Mouse (Mus musculus) limb, embryonic 13.5 days (tissue): ENCODE measurements around the gene Arhgap24. TPM values are rescaled to one million over a fixed set of nuclear protein-coding genes. Genes with fewer than 3 reads are reported as not detected.
A peak's percentile ranks its signal among the peaks of the same experiment; 100 is the strongest.

ENCODE experiments used
- ATAC-seq: fragments of 200-750 bp; cut with Nextera tagmentation; 2 replicates; pipeline ENCODE4 v1.8.0; 2017; ENCODE audit warnings: low read depth, moderate number of reproducible peaks, moderate TSS enrichment; ENCODE audit not compliant: low FRiP score
- H3K27ac ChIP-seq: fragments of 300-500 bp; sonication (generic); 2 replicates; pipeline ENCODE4 v1.5.1; 2015; ENCODE audit warnings: inconsistent platforms, mild to moderate bottlenecking, moderate library complexity
- H3K27me3 ChIP-seq: fragments of 300-500 bp; sonication (generic); 2 replicates; pipeline ENCODE4 v1.6.1; 2015; ENCODE audit warnings: mild to moderate bottlenecking, inconsistent platforms
- H3K36me3 ChIP-seq: fragments of 300-500 bp; sonication (generic); 2 replicates; pipeline ENCODE4 v1.6.1; 2015; ENCODE audit warnings: inconsistent platforms, mild to moderate bottlenecking, moderate library complexity
- H3K4me1 ChIP-seq: fragments of 300-500 bp; sonication (generic); 2 replicates; pipeline ENCODE4 v1.6.1; 2015; ENCODE audit warnings: inconsistent platforms
- H3K4me2 ChIP-seq: fragments of 300-500 bp; sonication (generic); replicated peaks from 2 replicates; pipeline ENCODE4 v1.6.1; 2015; ENCODE audit warnings: inconsistent platforms, mild to moderate bottlenecking, moderate library complexity
- H3K4me3 ChIP-seq: fragments of 300-500 bp; sonication (generic); 2 replicates; pipeline ENCODE4 v1.5.1; 2015; ENCODE audit warnings: moderate library complexity, mild to moderate bottlenecking, inconsistent platforms
- H3K9ac ChIP-seq: fragments of 300-500 bp; sonication (generic); 2 replicates; pipeline ENCODE4 v1.6.1; 2015; ENCODE audit warnings: mild to moderate bottlenecking, inconsistent platforms
- H3K9me3 ChIP-seq: fragments of 300-500 bp; sonication (generic); 2 replicates; pipeline ENCODE4 v1.6.1; 2016; ENCODE audit warnings: inconsistent platforms
- WGBS: fragments of 180-500 bp; shearing (Covaris S2); methylation state at CpG from one replicate; pipeline ENCODE4 v1.1.7; 2015; 5-methylcytosine and 5-hydroxymethylcytosine counted together
- polyA plus RNA-seq: library from polyadenylated mRNA; unstranded; fragments of >200 nt; fragmentation: Nextera tagmentation; extraction: Ambion mirVana; gene quantifications from 2 replicates; pipeline ENCODE4 v1.2.1, GENCODE M21; 2015

Gene Arhgap24
- polyA plus RNA-seq, 1 experiment from 2014 or later, result 21.6 TPM

- ATAC-seq, result no peak
- H3K27me3 ChIP-seq, result 0 out of 2 replicates have a peak, but pooled peaks cover 5% of the 10 kb centered on the region
- no peaks in the 10 kb centered on the region for H3K4me1 ChIP-seq
- WGBS, result 92% methylated on average over 1 of the region's 1 CpGs
- no peaks in the 10 kb centered on the region for H3K36me3 ChIP-seq
- H3K9me3 ChIP-seq, result no peaks in the 10 kb centered on the region
- no peak overlapping the region for H3K4me2 ChIP-seq
- no peak overlapping the region for H3K9ac ChIP-seq
- H3K27ac ChIP-seq, result no peak overlapping the region
- no peak overlapping the region for H3K4me3 ChIP-seq
Measured at GRCm38 (mm10) chr5:102697784-102698183, 216.6 kb downstream of the Arhgap24 start.

- Histone ChIP-seq H3K4me2 (no peak overlapping the region), H3K27ac (no peak overlapping the region), H3K9me3 (no peaks in the 10 kb centered on the region), H3K36me3 (no peaks in the 10 kb centered on the region), H3K4me1 (no peaks in the 10 kb centered on the region), H3K4me3 (no peak overlapping the region), H3K27me3 (0 out of 2 replicates have a peak, but pooled peaks cover 5% of the 10 kb centered on the region), H3K9ac (no peak overlapping the region)
- no peak for ATAC-seq
- WGBS, result 88% methylated on average over 5 of the region's 5 CpGs
Measured at GRCm38 (mm10) chr5:102698396-102698795, 217.2 kb downstream of the Arhgap24 start.

- 87% methylated on average over 2 of the region's 2 CpGs for WGBS
- H3K36me3 ChIP-seq, result no peaks in the 10 kb centered on the region
- ATAC-seq, result no peak
- H3K9ac ChIP-seq, result no peak overlapping the region
- H3K9me3 ChIP-seq, result no peaks in the 10 kb centered on the region
- H3K4me1 ChIP-seq, result 0 out of 2 replicates have a peak, but pooled peaks cover 4% of the 10 kb centered on the region
- H3K27ac ChIP-seq, result no peak overlapping the region
- H3K4me3 ChIP-seq, result no peak overlapping the region
- no peak overlapping the region for H3K4me2 ChIP-seq
- H3K27me3 ChIP-seq, result 0 out of 2 replicates have a peak, but pooled peaks cover under 1% of the 10 kb centered on the region
Measured at GRCm38 (mm10) chr5:102698891-102699290, 217.7 kb downstream of the Arhgap24 start.

GRCm38 (mm10) chr5:102702581-102702980 is 221.4 kb downstream of the Arhgap24 start:
- no peak for ATAC-seq
- no peaks in the 10 kb centered on the region for H3K9me3 ChIP-seq
- WGBS, result 72% methylated on average over 6 of the region's 6 CpGs
- H3K36me3 ChIP-seq, result no peaks in the 10 kb centered on the region
- no peak overlapping the region for H3K9ac ChIP-seq
- peaks cover 17% of the 10 kb centered on the region for H3K4me1 ChIP-seq
- no peaks in the 10 kb centered on the region for H3K27me3 ChIP-seq
- no peak overlapping the region for H3K27ac ChIP-seq
- H3K4me2 ChIP-seq, result no peak overlapping the region
- H3K4me3 ChIP-seq, result no peak overlapping the region

- no peaks in the 10 kb centered on the region for H3K9me3 ChIP-seq
- peaks cover 17% of the 10 kb centered on the region for H3K4me1 ChIP-seq
- no peak overlapping the region for H3K27ac ChIP-seq
- WGBS, result 58% methylated on average over 5 of the region's 5 CpGs
- no peak overlapping the region for H3K4me2 ChIP-seq
- no peaks in the 10 kb centered on the region for H3K36me3 ChIP-seq
- ATAC-seq, result no peak
- H3K9ac ChIP-seq, result no peak overlapping the region
- H3K27me3 ChIP-seq, result no peaks in the 10 kb centered on the region
- H3K4me3 ChIP-seq, result no peak overlapping the region
Measured at GRCm38 (mm10) chr5:102703325-102704099, 222.3 kb downstream of the Arhgap24 start.

GRCm38 (mm10) chr5:102705170-102705569 is 224.0 kb downstream of the Arhgap24 start:
- Histone ChIP-seq H3K36me3 (no peaks in the 10 kb centered on the region), H3K4me1 (peaks cover 17% of the 10 kb centered on the region), H3K27ac (no peak overlapping the region), H3K4me3 (no peak overlapping the region), H3K9me3 (no peaks in the 10 kb centered on the region), H3K9ac (no peak overlapping the region), H3K27me3 (no peaks in the 10 kb centered on the region), H3K4me2 (no peak overlapping the region)
- WGBS, result 1% methylated on average over 2 of the region's 2 CpGs
- ATAC-seq, result no peak

GRCm38 (mm10) chr5:102710336-102710735 is 229.1 kb downstream of the Arhgap24 start:
- WGBS, result 89% methylated on average over 7 of the region's 7 CpGs
- H3K36me3 ChIP-seq, result no peaks in the 10 kb centered on the region
- H3K9me3 ChIP-seq, result no peaks in the 10 kb centered on the region
- H3K9ac ChIP-seq, result no peak overlapping the region
- ATAC-seq, result no peak
- peaks cover 2% of the 10 kb centered on the region for H3K4me1 ChIP-seq
- H3K4me3 ChIP-seq, result no peak overlapping the region
- H3K4me2 ChIP-seq, result no peak overlapping the region
- H3K27ac ChIP-seq, result no peak overlapping the region
- H3K27me3 ChIP-seq, result no peaks in the 10 kb centered on the region

- H3K4me3 ChIP-seq, result no peak overlapping the region
- H3K9ac ChIP-seq, result no peak overlapping the region
- H3K27ac ChIP-seq, result peak overlapping the region; percentile 28; the same call in 1 of the 2 replicates
- H3K4me2 ChIP-seq, result 0 out of 2 replicates have a peak overlapping the region, but pooled peaks have one; percentile 2
- peak; percentile 81 for ATAC-seq
- peaks cover 19% of the 10 kb centered on the region for H3K4me1 ChIP-seq
- H3K9me3 ChIP-seq, result no peaks in the 10 kb centered on the region
- WGBS, result 28% methylated on average over 8 of the region's 8 CpGs
- H3K36me3 ChIP-seq, result no peaks in the 10 kb centered on the region
- H3K27me3 ChIP-seq, result no peaks in the 10 kb centered on the region
Measured at GRCm38 (mm10) chr5:102719368-102719972, 238.3 kb downstream of the Arhgap24 start.

- Histone ChIP-seq H3K9me3 (no peaks in the 10 kb centered on the region), H3K4me3 (no peak overlapping the region), H3K27me3 (no peaks in the 10 kb centered on the region), H3K4me1 (peaks cover 41% of the 10 kb centered on the region), H3K4me2 (no peak overlapping the region), H3K36me3 (no peaks in the 10 kb centered on the region), H3K27ac (no peak overlapping the region), H3K9ac (no peak overlapping the region)
- ATAC-seq, result no peak
- 95% methylated on average over 3 of the region's 3 CpGs for WGBS
Measured at GRCm38 (mm10) chr5:102723558-102723957, 242.4 kb downstream of the Arhgap24 start.

- Histone ChIP-seq H3K4me1 (peaks cover 41% of the 10 kb centered on the region), H3K36me3 (no peaks in the 10 kb centered on the region), H3K27me3 (no peaks in the 10 kb centered on the region), H3K9me3 (no peaks in the 10 kb centered on the region), H3K9ac (no peak overlapping the region), H3K4me3 (peak overlapping the region; percentile 31), H3K27ac (peak overlapping the region; percentile 6; the same call in 1 of the 2 replicates), H3K4me2 (peak overlapping the region; percentile 47)
- 11% methylated on average over 7 of the region's 9 CpGs for WGBS
- no peak for ATAC-seq
Measured at GRCm38 (mm10) chr5:102724813-102725348, 243.7 kb downstream of the Arhgap24 start.

- 59% methylated on average over 6 of the region's 6 CpGs for WGBS
- no peak overlapping the region for H3K9ac ChIP-seq
- H3K36me3 ChIP-seq, result no peaks in the 10 kb centered on the region
- peak overlapping the region; percentile 31 for H3K4me3 ChIP-seq
- H3K27ac ChIP-seq, result peak overlapping the region; percentile 28; the same call in 1 of the 2 replicates
- peak overlapping the region; percentile 47 for H3K4me2 ChIP-seq
- H3K4me1 ChIP-seq, result peaks cover 36% of the 10 kb centered on the region
- no peak for ATAC-seq
- no peaks in the 10 kb centered on the region for H3K27me3 ChIP-seq
- 0 out of 2 replicates have a peak, but pooled peaks cover under 1% of the 10 kb centered on the region for H3K9me3 ChIP-seq
Measured at GRCm38 (mm10) chr5:102725365-102725764, 244.2 kb downstream of the Arhgap24 start.

GRCm38 (mm10) chr5:102726985-102727384 is 245.8 kb downstream of the Arhgap24 start:
- H3K27ac ChIP-seq, result no peak overlapping the region
- 0 out of 2 replicates have a peak, but pooled peaks have one; percentile 38 for ATAC-seq
- H3K4me1 ChIP-seq, result peaks cover 35% of the 10 kb centered on the region
- H3K36me3 ChIP-seq, result no peaks in the 10 kb centered on the region
- H3K9ac ChIP-seq, result no peak overlapping the region
- H3K4me2 ChIP-seq, result no peak overlapping the region
- WGBS, result 43% methylated on average over 4 of the region's 4 CpGs
- H3K4me3 ChIP-seq, result no peak overlapping the region
- no peaks in the 10 kb centered on the region for H3K27me3 ChIP-seq
- 0 out of 2 replicates have a peak, but pooled peaks cover 3% of the 10 kb centered on the region for H3K9me3 ChIP-seq
